Mouse (Mus musculus): Measurements from ENCODE around the gene Crot. TPM values are rescaled to one million over a fixed set of nuclear protein-coding genes. Genes with fewer than 3 reads are reported as not detected.

The Crot gene
- 46.4 TPM for polyA plus RNA-seq (2015; fragmentation: Illumina TruSeq; extraction: RNeasy Lipid Tissue Mini Kit (QIAGEN cat#74804); ENCODE audit: insufficient read depth, low replicate concordance)

DNA sequence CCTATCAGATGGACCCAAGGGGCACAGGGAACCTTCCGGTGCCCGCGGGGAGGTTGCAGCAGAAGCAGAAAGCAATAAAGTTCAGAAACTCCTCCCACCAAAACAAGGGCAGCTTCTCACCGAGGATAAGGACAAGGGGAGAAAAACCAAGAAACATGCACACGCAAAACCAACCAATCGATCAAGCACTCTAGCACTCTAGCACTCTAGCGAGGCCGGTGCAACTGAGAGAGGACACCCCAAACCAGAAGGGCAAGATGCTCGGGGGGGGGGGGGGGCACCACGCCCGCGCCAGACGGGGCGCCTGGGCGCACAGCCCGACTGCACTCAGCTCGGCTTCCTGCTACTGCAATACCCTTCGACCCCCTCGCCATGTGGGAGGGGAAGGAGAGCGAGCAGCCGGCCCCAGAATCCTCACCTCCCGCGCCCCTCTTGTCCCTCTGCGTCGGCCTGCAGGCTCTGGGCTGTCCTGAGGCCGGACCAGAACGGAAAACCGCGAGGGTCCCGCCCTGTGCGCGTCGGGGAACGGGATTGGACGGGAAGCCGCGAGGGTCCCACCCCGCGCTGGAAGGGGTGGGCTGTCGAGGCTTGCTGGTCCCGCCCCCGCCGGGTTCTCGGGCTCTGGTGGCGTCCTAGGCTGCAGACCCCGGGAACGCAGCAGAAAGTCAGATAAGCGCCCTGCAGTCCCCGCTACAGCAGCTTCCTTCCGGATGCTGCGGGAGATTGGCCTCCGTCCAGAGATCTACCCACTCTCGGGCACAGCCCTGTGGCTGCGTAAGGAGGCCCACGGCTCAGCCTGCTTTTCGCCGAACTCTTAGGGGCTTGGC lies at the start of gene Crot:
Gene Crot, minus strand, starts transcription at position 639 of the 827 bp plus-strand sequence.

Other genes with a start within 250 kb of the Crot start
- 15.5 TPM for gene Abcb1b, start 199.2 kb downstream of the Crot start, polyA plus RNA-seq (2015; fragmentation: Illumina TruSeq; extraction: RNeasy Lipid Tissue Mini Kit (QIAGEN cat#74804); ENCODE audit: insufficient read depth, low replicate concordance)
- gene Abcb4, start 103.6 kb downstream of the Crot start, polyA plus RNA-seq (2015; fragmentation: Illumina TruSeq; extraction: RNeasy Lipid Tissue Mini Kit (QIAGEN cat#74804); ENCODE audit: insufficient read depth, low replicate concordance) = 8.9 TPM
- 178 TPM for gene Tmem243, start 103.3 kb upstream of the Crot start, polyA plus RNA-seq (2015; fragmentation: Illumina TruSeq; extraction: RNeasy Lipid Tissue Mini Kit (QIAGEN cat#74804); ENCODE audit: insufficient read depth, low replicate concordance)
- gene Dmtf1, start 164.5 kb upstream of the Crot start, polyA plus RNA-seq (2015; fragmentation: Illumina TruSeq; extraction: RNeasy Lipid Tissue Mini Kit (QIAGEN cat#74804); ENCODE audit: insufficient read depth, low replicate concordance) = 107 TPM

Data from spleen, adult 10 weeks (tissue).